Mouse (Mus musculus) cerebellum, adult 2 months (tissue): ENCODE measurements around the gene Macc1.

Experiments used
- CTCF ChIP-seq: fragments of 200-500 bp; IDR thresholded peaks from 2 replicates; pipeline ENCODE4 v1.5.1; 2011; ENCODE audit warnings: low read depth, mild to moderate bottlenecking, control low read depth, low read length, moderate library complexity, borderline replicate concordance; ENCODE audit not compliant: insufficient read depth
- POLR2A ChIP-seq: fragments of 200-500 bp; IDR thresholded peaks from 2 replicates; pipeline ENCODE4 v1.6.1; 2011; ENCODE audit warnings: low read length, control low read depth, borderline replicate concordance; ENCODE audit not compliant: insufficient read depth

DNA sequence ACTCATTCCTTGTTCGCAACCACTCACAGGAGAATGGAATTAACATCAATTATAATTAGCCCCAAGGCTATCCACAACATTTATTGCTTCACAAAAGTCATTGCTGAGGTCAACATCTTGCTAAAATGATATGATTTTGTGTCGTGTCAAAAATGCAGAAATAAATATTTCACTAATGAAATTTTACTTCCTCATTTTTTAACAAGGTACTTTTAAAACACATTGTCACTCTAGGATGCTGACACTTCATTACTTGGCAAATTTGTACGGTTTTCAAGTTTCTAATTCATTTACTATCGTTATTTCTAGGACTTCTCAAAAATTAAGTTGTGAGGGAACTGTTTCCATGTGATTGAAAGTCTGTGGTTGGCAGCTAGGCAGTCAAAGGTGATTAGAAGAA, 55.8 kb downstream of the Macc1 start:
- TF ChIP-seq CTCF (no peak), POLR2A (no peak)
